Mouse (Mus musculus) heart, postnatal 0 days (tissue): Measurements from ENCODE around the gene Tbata. TPM values are rescaled to one million over a fixed set of nuclear protein-coding genes. Genes with fewer than 3 reads are reported as not detected.

Experiments used
- ATAC-seq: fragments of 200-750 bp; cut with Nextera tagmentation; 2 replicates; pipeline ENCODE4 v1.8.0; 2017; ENCODE audit warnings: low read depth, moderate number of reproducible peaks, moderate library complexity; ENCODE audit not compliant: insufficient read depth
- DNase-seq: peaks from one replicate; pipeline ENCODE4 v3.0.0-alpha.2; 2016; ENCODE audit warnings: low spot score
- H3K27ac ChIP-seq: fragments of 300-500 bp; sonication (generic); 2 replicates; pipeline ENCODE4 v1.5.1; 2014; ENCODE audit warnings: low read depth, mild to moderate bottlenecking
- H3K27me3 ChIP-seq: fragments of 300-500 bp; sonication (generic); 2 replicates; pipeline ENCODE4 v1.6.1; 2014; ENCODE audit warnings: low read length, mixed read lengths; ENCODE audit not compliant: control insufficient read depth, insufficient read depth
- H3K36me3 ChIP-seq: fragments of 300-500 bp; sonication (generic); replicated peaks from 2 replicates; pipeline ENCODE4 v1.6.1; 2014; ENCODE audit warnings: low read length, mixed read lengths; ENCODE audit not compliant: control insufficient read depth, insufficient read depth
- H3K4me1 ChIP-seq: fragments of 300-500 bp; sonication (generic); 2 replicates; pipeline ENCODE4 v1.6.1; 2014; ENCODE audit warnings: antibody characterized with exemption; ENCODE audit not compliant: control insufficient read depth, insufficient read depth
- H3K4me2 ChIP-seq: fragments of 300-500 bp; sonication (generic); 2 replicates; pipeline ENCODE4 v1.6.1; 2014; ENCODE audit warnings: low read depth, mild to moderate bottlenecking, low read length, moderate library complexity
- H3K4me3 ChIP-seq: fragments of 300-500 bp; sonication (generic); 2 replicates; pipeline ENCODE4 v1.5.1; 2014; ENCODE audit warnings: low read depth, low read length
- H3K9ac ChIP-seq: fragments of 300-500 bp; sonication (generic); replicated peaks from 2 replicates; pipeline ENCODE4 v1.6.1; 2014; ENCODE audit warnings: low read depth, low read length, mixed read lengths
- H3K9me3 ChIP-seq: fragments of 300-500 bp; sonication (generic); replicated peaks from 2 replicates; pipeline ENCODE4 v1.6.1; 2016; ENCODE audit warnings: low read length; ENCODE audit not compliant: control insufficient read depth
- CTCF ChIP-seq: IDR thresholded peaks from 2 replicates; pipeline ENCODE4 v1.5.1; 2016; ENCODE audit warnings: antibody characterized with exemption, control low read depth, low read depth
- EP300 ChIP-seq: IDR thresholded peaks from 2 replicates; pipeline ENCODE4 v1.6.1; 2016; ENCODE audit warnings: antibody characterized with exemption, low read depth
- WGBS: fragments of 180-500 bp; shearing (Covaris S2); extraction: QIAGEN DNeasy Blood & Tissue Kit; methylation state at CpG from one replicate; pipeline ENCODE4 v1.1.7; 2014; 5-methylcytosine and 5-hydroxymethylcytosine counted together
- polyA plus RNA-seq: library from polyadenylated mRNA; unstranded; fragments of >200 nt; fragmentation: Nextera tagmentation; extraction: Ambion mirVana; gene quantifications from 2 replicates; pipeline ENCODE4 v1.2.1, GENCODE M21; 2015
- total RNA-seq: library from RNA; depleted of rRNA; stranded (reverse); fragments of >200 nt; gene quantifications from 2 replicates; pipeline ENCODE4 v1.2.3, GENCODE M21; 2014; ENCODE audit warnings: low replicate concordance

The Tbata gene
- total and polyA plus RNA-seq, 2 experiments from 2014 or later: 0.36 TPM; not detected in 1

DNA sequence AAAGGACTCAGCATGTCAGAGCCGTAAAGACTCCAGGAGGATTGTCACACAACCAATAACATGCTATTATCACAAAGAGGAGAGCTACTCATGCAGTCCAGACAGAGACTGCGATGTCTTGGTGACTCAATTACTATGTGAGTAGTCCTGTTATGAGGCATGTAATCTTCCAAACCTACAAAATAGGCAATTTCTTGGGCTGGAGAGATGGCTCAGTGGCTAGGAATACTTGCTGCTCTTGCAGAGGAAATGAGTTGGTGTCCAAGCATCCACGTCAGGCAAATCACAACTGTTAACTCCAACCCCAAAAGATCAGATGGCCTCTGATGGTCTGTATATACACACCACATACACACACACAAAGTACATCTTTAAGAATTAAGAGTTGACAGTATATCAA lies 16.1 kb upstream of the Tbata start:
- Histone ChIP-seq H3K9ac (no peak overlapping the region), H3K9me3 (no peaks in the 10 kb centered on the region), H3K4me1 (no peaks in the 10 kb centered on the region), H3K4me2 (no peak overlapping the region), H3K4me3 (no peak overlapping the region), H3K27me3 (no peaks in the 10 kb centered on the region), H3K27ac (no peak overlapping the region), H3K36me3 (no peaks in the 10 kb centered on the region)
- no peak for TF ChIP-seq EP300
- TF ChIP-seq CTCF: no peak
- 71% methylated on average over 3 of the region's 3 CpGs for WGBS
- ATAC-seq (no peak), DNase-seq (no peak)

GRCm38 (mm10) chr10:61156453-61156852 lies 15.3 kb upstream of the Tbata start:
- no peak for ATAC-seq
- DNase-seq: no peak
- H3K27ac ChIP-seq: no peak overlapping the region
- no peak overlapping the region for H3K4me3 ChIP-seq
- no peak overlapping the region for H3K9ac ChIP-seq
- WGBS: 78% methylated on average over 2 of the region's 2 CpGs
- no peaks in the 10 kb centered on the region for H3K9me3 ChIP-seq
- TF ChIP-seq EP300: no peak
- H3K4me1 ChIP-seq: no peaks in the 10 kb centered on the region
- H3K4me2 ChIP-seq: no peak overlapping the region
- H3K27me3 ChIP-seq: no peaks in the 10 kb centered on the region
- H3K36me3 ChIP-seq: no peaks in the 10 kb centered on the region

DNA sequence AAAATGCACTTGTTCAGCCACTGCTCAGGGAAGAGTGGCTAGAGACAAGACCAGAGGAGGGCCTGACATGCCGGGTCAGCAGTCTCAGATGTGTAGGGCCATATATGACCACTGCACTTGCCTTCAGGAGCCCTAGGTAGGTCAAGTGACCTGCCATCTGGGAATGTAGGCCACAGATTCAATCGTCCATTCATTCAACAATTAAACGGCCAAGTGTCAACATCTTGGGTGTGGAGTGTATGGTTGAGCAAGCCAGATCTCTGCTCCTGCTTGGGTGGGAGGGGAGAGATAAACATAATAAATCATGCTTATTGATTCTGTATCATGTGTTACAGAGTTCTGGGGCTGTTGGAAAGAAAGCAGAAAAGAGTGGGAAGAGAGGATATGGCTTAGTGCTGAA lies 13.2 kb upstream of the Tbata start:
- TF ChIP-seq EP300 (no peak), CTCF (no peak)
- H3K27ac ChIP-seq: no peak overlapping the region
- H3K36me3 ChIP-seq: no peaks in the 10 kb centered on the region
- no peaks in the 10 kb centered on the region for H3K4me1 ChIP-seq
- no peak overlapping the region for H3K4me3 ChIP-seq
- DNase-seq (no peak), ATAC-seq (no peak)
- no peak overlapping the region for H3K9ac ChIP-seq
- no peaks in the 10 kb centered on the region for H3K9me3 ChIP-seq
- WGBS: 68% methylated on average over 3 of the region's 3 CpGs
- no peaks in the 10 kb centered on the region for H3K27me3 ChIP-seq
- no peak overlapping the region for H3K4me2 ChIP-seq

GRCm38 (mm10) chr10:61160089-61160488 lies 11.7 kb upstream of the Tbata start:
- 64% methylated on average over 7 of the region's 7 CpGs for WGBS
- no peaks in the 10 kb centered on the region for H3K27me3 ChIP-seq

GRCm38 (mm10) chr10:61160671-61161070 lies 11.1 kb upstream of the Tbata start:
- H3K9me3 ChIP-seq: no peaks in the 10 kb centered on the region
- WGBS: 65% methylated on average over 4 of the region's 4 CpGs
- no peak for ATAC-seq
- no peaks in the 10 kb centered on the region for H3K36me3 ChIP-seq
- no peak overlapping the region for H3K9ac ChIP-seq
- DNase-seq: no peak
- H3K4me1 ChIP-seq: no peaks in the 10 kb centered on the region
- H3K27ac ChIP-seq: no peak overlapping the region
- no peak overlapping the region for H3K4me3 ChIP-seq
- H3K27me3 ChIP-seq: no peaks in the 10 kb centered on the region
- H3K4me2 ChIP-seq: no peak overlapping the region
- TF ChIP-seq EP300: no peak
- no peak for TF ChIP-seq CTCF

More at GRCm38 (mm10) chr10:61160089-61160488, 11.7 kb upstream of the Tbata start:
- no peak for TF ChIP-seq EP300
- no peak for TF ChIP-seq CTCF
- ATAC-seq: no peak
- no peaks in the 10 kb centered on the region for H3K9me3 ChIP-seq
- H3K9ac ChIP-seq: no peak overlapping the region
- no peak overlapping the region for H3K4me3 ChIP-seq
- H3K4me2 ChIP-seq: no peak overlapping the region
- H3K27ac ChIP-seq: no peak overlapping the region
- H3K36me3 ChIP-seq: no peaks in the 10 kb centered on the region
- no peak for DNase-seq
- H3K4me1 ChIP-seq: no peaks in the 10 kb centered on the region

DNA sequence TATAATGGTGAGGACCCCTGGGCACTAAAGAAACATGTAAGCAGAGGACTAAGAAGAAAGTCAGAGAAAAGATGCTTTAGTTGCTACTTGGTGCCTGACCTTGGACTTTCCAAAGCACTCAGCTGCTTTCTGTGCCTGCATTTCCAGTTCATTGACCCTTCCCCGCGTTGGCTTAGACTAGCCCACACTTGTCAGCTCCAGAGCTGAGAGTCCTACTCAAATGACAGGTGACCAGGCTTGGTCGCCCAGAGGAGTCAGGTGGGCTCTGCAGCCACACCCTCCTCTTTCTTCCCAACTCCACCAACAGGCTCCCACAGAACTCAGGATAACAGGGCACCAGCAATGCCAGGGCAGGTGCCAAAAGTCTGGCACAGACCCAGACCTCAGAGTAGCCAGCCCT lies 9.4 kb upstream of the Tbata start:
- DNase-seq (no peak), ATAC-seq (no peak)
- TF ChIP-seq EP300 (no peak), CTCF (no peak)
- no peaks in the 10 kb centered on the region for H3K9me3 ChIP-seq
- H3K36me3 ChIP-seq: no peaks in the 10 kb centered on the region
- no peak overlapping the region for H3K27ac ChIP-seq
- H3K9ac ChIP-seq: no peak overlapping the region
- no peaks in the 10 kb centered on the region for H3K27me3 ChIP-seq
- WGBS: 62% methylated on average over 3 of the region's 3 CpGs
- H3K4me3 ChIP-seq: no peak overlapping the region
- H3K4me1 ChIP-seq: no peaks in the 10 kb centered on the region
- H3K4me2 ChIP-seq: no peak overlapping the region
